Comparison of ENCODE assay signal across 14 mouse cellular contexts in the genomic region with DNA sequence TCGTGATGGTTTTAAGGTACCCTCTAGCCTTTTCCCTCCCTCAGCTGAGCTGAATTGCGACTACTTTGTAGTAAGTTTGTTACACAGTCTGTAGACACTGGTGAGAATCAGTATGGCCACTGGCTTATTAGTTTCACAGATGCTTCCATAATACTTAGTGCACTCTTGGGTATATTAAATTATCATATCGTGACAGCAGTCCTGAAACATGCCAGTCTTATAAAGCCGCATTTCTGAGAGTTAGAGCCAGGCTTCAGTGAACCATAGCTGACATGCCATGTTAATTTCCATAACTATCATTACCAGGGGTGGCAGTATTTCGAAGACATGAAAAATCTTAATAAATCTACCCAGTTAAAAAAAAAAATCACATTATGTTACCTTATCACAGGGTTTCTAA.
A peak's percentile ranks its signal among the peaks of the same experiment; 100 is the strongest.
DNase-seq lines count a peak whose midpoint lies in the region; ATAC-seq and TF ChIP-seq lines count a peak whose summit lies in the region.
"Had no signal": no experiment of that assay in that cellular context is flagged by ENCODE, and none has a peak within 500 bp of the region (broad histone marks: within the 10 kb centered on the region; RNA-seq: fewer than 3 reads in every experiment).

No protein-coding gene starts in this region.

- peak; percentile 76 for DNase-seq in brain, embryonic 14.5 days (ENCODE audit: low read depth)
- peak; percentile 61 for DNase-seq in hindbrain, postnatal 0 days (ENCODE audit: low spot score)
- peak; percentile 62 for DNase-seq in midbrain, postnatal 0 days (ENCODE audit: low spot score)
- DNase-seq in urinary bladder, postnatal 36 days (ENCODE audit: low spot score in 2 of 2) = no peak
- DNase-seq in spleen, postnatal 10 days (ENCODE audit: low spot score in 2 of 2) = no peak
- DNase-seq: adrenal gland, adult 2 months; kidney, postnatal 10 days; layer of hippocampus, postnatal 36 days; thymus, postnatal 14 days had no signal

- TF ChIP-seq POLR2A in brain, embryonic 14.5 days (IDR thresholded peaks at IDR 0.05; ENCODE audit: borderline replicate concordance, extremely low read depth, insufficient read depth, insufficient read length, poor library complexity, severe bottlenecking) = no peak

- ATAC-seq in forebrain, embryonic 13.5 days = no peak
- ATAC-seq in hindbrain, postnatal 0 days = no peak
- no peak for ATAC-seq in midbrain, postnatal 0 days (ENCODE audit: low FRiP score)
- no peak for ATAC-seq in megakaryocyte, adult 5-6 weeks (ENCODE audit: poor library complexity, severe bottlenecking)
- ATAC-seq: CD4-positive, CD25-positive, alpha-beta regulatory T cell, adult 4 months; Patski had no signal

- WGBS in forebrain, embryonic 13.5 days = 27% methylated on average over 5 of the region's 5 CpGs
- 24% methylated on average over 5 of the region's 5 CpGs for WGBS in hindbrain, postnatal 0 days
- 24% methylated on average over 5 of the region's 5 CpGs for WGBS in midbrain, postnatal 0 days

- no peak overlapping the region for H3K4me3 ChIP-seq in forebrain, embryonic 13.5 days
- H3K4me3 ChIP-seq in hindbrain, postnatal 0 days (ENCODE audit: low read length) = no peak overlapping the region
- no peak overlapping the region for H3K4me3 ChIP-seq in midbrain, postnatal 0 days (ENCODE audit: low read depth, low read length)
- H3K4me3 ChIP-seq: limb, embryonic 15.5 days had no signal

- H3K4me1 ChIP-seq in forebrain, embryonic 13.5 days = peaks cover 35% of the 10 kb centered on the region
- peaks cover 3% of the 10 kb centered on the region; the same call in 1 of the 2 replicates for H3K4me1 ChIP-seq in hindbrain, postnatal 0 days (ENCODE audit: insufficient read depth, low read length)
- no peaks in the 10 kb centered on the region; the same call in 1 of the 2 replicates for H3K4me1 ChIP-seq in midbrain, postnatal 0 days (ENCODE audit: insufficient read depth, low read length)

- no peak for TF ChIP-seq CTCF in brain, embryonic 14.5 days (IDR thresholded peaks at IDR 0.05; ENCODE audit: borderline replicate concordance, extremely low read depth, insufficient read depth, insufficient read length)
- TF ChIP-seq CTCF in hindbrain, postnatal 0 days (IDR thresholded peaks at IDR 0.05; ENCODE audit: low read depth) = peak; percentile 32; the same call in 1 of the 2 replicates
- peak; percentile 42; the same call in 1 of the 2 replicates for TF ChIP-seq CTCF in midbrain, postnatal 0 days (IDR thresholded peaks at IDR 0.05)

- no peaks in the 10 kb centered on the region for H3K9me3 ChIP-seq in forebrain, embryonic 13.5 days (replicated peaks)
- H3K9me3 ChIP-seq in hindbrain, postnatal 0 days (ENCODE audit: low read length) = no peaks in the 10 kb centered on the region
- H3K9me3 ChIP-seq in midbrain, postnatal 0 days (ENCODE audit: low read length) = no peaks in the 10 kb centered on the region
- H3K9me3 ChIP-seq: limb, embryonic 15.5 days had no signal

- H3K9ac ChIP-seq in forebrain, embryonic 13.5 days = no peak overlapping the region
- H3K9ac ChIP-seq in hindbrain, postnatal 0 days (replicated peaks; ENCODE audit: low read length) = no peak overlapping the region
- no peak overlapping the region for H3K9ac ChIP-seq in midbrain, postnatal 0 days (replicated peaks; ENCODE audit: low read length, poor library complexity, severe bottlenecking)
- H3K9ac ChIP-seq: limb, embryonic 15.5 days had no signal

- H3K27ac ChIP-seq in forebrain, embryonic 13.5 days = peak overlapping the region; percentile 91
- H3K27ac ChIP-seq in hindbrain, postnatal 0 days = peak overlapping the region; percentile 86; the same call in 1 of the 2 replicates
- H3K27ac ChIP-seq in midbrain, postnatal 0 days (ENCODE audit: low read depth, low read length) = no peak overlapping the region

- no peaks in the 10 kb centered on the region for H3K36me3 ChIP-seq in forebrain, embryonic 13.5 days (ENCODE audit: poor library complexity, severe bottlenecking)
- no peaks in the 10 kb centered on the region for H3K36me3 ChIP-seq in hindbrain, postnatal 0 days (ENCODE audit: insufficient read depth, low read length)
- H3K36me3 ChIP-seq in midbrain, postnatal 0 days (ENCODE audit: insufficient read depth, low read length) = no peaks in the 10 kb centered on the region
- H3K36me3 ChIP-seq: limb, embryonic 15.5 days had no signal

- H3K4me2 ChIP-seq in forebrain, embryonic 13.5 days = peak overlapping the region; percentile 11; the same call in 1 of the 2 replicates
- H3K4me2 ChIP-seq in hindbrain, postnatal 0 days (ENCODE audit: low read depth, low read length) = no peak overlapping the region
- H3K4me2 ChIP-seq in midbrain, postnatal 0 days (ENCODE audit: low read depth, low read length, poor library complexity, severe bottlenecking) = no peak overlapping the region
- H3K4me2 ChIP-seq: limb, embryonic 15.5 days had no signal

- H3K27me3 ChIP-seq in forebrain, embryonic 13.5 days = no peaks in the 10 kb centered on the region
- H3K27me3 ChIP-seq in hindbrain, postnatal 0 days (ENCODE audit: insufficient read depth, low read length) = no peaks in the 10 kb centered on the region
- H3K27me3 ChIP-seq in midbrain, postnatal 0 days (ENCODE audit: insufficient read depth, low read length) = no peaks in the 10 kb centered on the region
- H3K27me3 ChIP-seq: limb, embryonic 15.5 days; Patski had no signal

Comparison
In these comparisons a context has a peak if more than half of its experiments do, and no peak if none do; other contexts are left out.
1. DNase-seq: peak in brain, embryonic 14.5 days (single experiment), hindbrain, postnatal 0 days (single experiment) and midbrain, postnatal 0 days (single experiment); none in urinary bladder, postnatal 36 days (0 of 2) and spleen, postnatal 10 days (0 of 2).